Mouse (Mus musculus) cerebellum, postnatal 4 days (tissue): ENCODE measurements around the gene Clip4.
"Not testable (repeated sequence)": the region's sequence is repeated elsewhere in the genome, so short reads cannot be mapped to it uniquely, and the experiment has no call there.

Experiments
- DNase-seq, 2 experiments: peaks; one replicate each; pipeline ENCODE4 v3.0.0; 2022; ENCODE audit warnings: low spot score in 2 of 2, mixed read lengths in 1 of 2

Clip4 gene

GRCm38 (mm10) chr17:71768173-71768572 lies at the start of gene Clip4:
TSS of gene Clip4 (plus strand) at chr17:71768473.
- DNase-seq: not testable (repeated sequence)

- DNase-seq: peak in 1 of 2 experiments; percentile 39
Measured at GRCm38 (mm10) chr17:71720434-71720833, 47.8 kb upstream of the Clip4 start.

- no peak for DNase-seq
Measured at GRCm38 (mm10) chr17:71721019-71721418, 47.3 kb upstream of the Clip4 start.

- peak in 1 of 2 experiments; percentile 33 for DNase-seq
Measured at GRCm38 (mm10) chr17:71730655-71731054, 37.6 kb upstream of the Clip4 start.

GRCm38 (mm10) chr17:71736442-71736841 lies 31.8 kb upstream of the Clip4 start:
- no peak for DNase-seq

GRCm38 (mm10) chr17:71742156-71742555 lies 26.1 kb upstream of the Clip4 start:
- no peak for DNase-seq

- DNase-seq: no peak
Measured at GRCm38 (mm10) chr17:71742935-71743334, 25.3 kb upstream of the Clip4 start.

- peak in 1 of 2 experiments; percentile 21 for DNase-seq
Measured at GRCm38 (mm10) chr17:71746114-71746513, 22.2 kb upstream of the Clip4 start.

- DNase-seq: no peak
Measured at GRCm38 (mm10) chr17:71747561-71747960, 20.7 kb upstream of the Clip4 start.

GRCm38 (mm10) chr17:71749616-71750168 lies 18.6 kb upstream of the Clip4 start:
- no peak for DNase-seq

GRCm38 (mm10) chr17:71752831-71753230 lies 15.4 kb upstream of the Clip4 start, which contains the start of gene Pcare:
TSS of gene Pcare (minus strand) at chr17:71752894.
- DNase-seq: no peak

- no peak for DNase-seq
Measured at GRCm38 (mm10) chr17:71760536-71760935, 7.7 kb upstream of the Clip4 start.

GRCm38 (mm10) chr17:71769564-71769963 lies 1.3 kb downstream of the Clip4 start:
- no peak for DNase-seq

GRCm38 (mm10) chr17:71770696-71771095 lies 2.4 kb downstream of the Clip4 start:
- no peak for DNase-seq

- no peak for DNase-seq
Measured at GRCm38 (mm10) chr17:71774173-71774572, 5.9 kb downstream of the Clip4 start.

GRCm38 (mm10) chr17:71775279-71775678 lies 7.0 kb downstream of the Clip4 start:
- no peak for DNase-seq

- DNase-seq: no peak
Measured at GRCm38 (mm10) chr17:71778696-71779095, 10.4 kb downstream of the Clip4 start.

- no peak for DNase-seq
Measured at GRCm38 (mm10) chr17:71780490-71780889, 12.2 kb downstream of the Clip4 start.

GRCm38 (mm10) chr17:71780945-71781344 lies 12.7 kb downstream of the Clip4 start:
- no peak for DNase-seq

GRCm38 (mm10) chr17:71782242-71782698 lies 14.0 kb downstream of the Clip4 start:
- DNase-seq: peak in 1 of 2 experiments; percentile 45

GRCm38 (mm10) chr17:71782699-71783365 lies 14.6 kb downstream of the Clip4 start:
- DNase-seq: peak in 1 of 2 experiments; percentile 29

- peak in 1 of 2 experiments; percentile 12 for DNase-seq
Measured at GRCm38 (mm10) chr17:71783366-71783735, 15.1 kb downstream of the Clip4 start.

- no peak for DNase-seq
Measured at GRCm38 (mm10) chr17:71786456-71786855, 18.2 kb downstream of the Clip4 start.
